Mouse (Mus musculus): ENCODE results near the gene Zbtb16. TPM values are rescaled to one million over a fixed set of nuclear protein-coding genes. Genes with fewer than 3 reads are reported as not detected.
A peak's percentile ranks its signal among the peaks of the same experiment; 100 is the strongest.

Gene Zbtb16
- total RNA-seq, 1 experiment from 2014 or later: 3.3 TPM

- no peak for ATAC-seq (replicated peaks in 1 of 2; ENCODE audit: insufficient read depth in 1 of 2, low FRiP score in 2 of 2, low TSS enrichment in 1 of 2, low read depth in 1 of 2, poor library complexity in 2 of 2, severe bottlenecking in 2 of 2)
Measured at GRCm38 (mm10) chr9:48730446-48730979, 105.5 kb downstream of the Zbtb16 start.

- ATAC-seq (replicated peaks in 1 of 2; ENCODE audit: insufficient read depth in 1 of 2, low FRiP score in 2 of 2, low TSS enrichment in 1 of 2, low read depth in 1 of 2, poor library complexity in 2 of 2, severe bottlenecking in 2 of 2): no peak
Measured at GRCm38 (mm10) chr9:48729471-48729870, 106.6 kb downstream of the Zbtb16 start.

GRCm38 (mm10) chr9:48728731-48729123 lies 107.3 kb downstream of the Zbtb16 start:
- no peak for ATAC-seq (replicated peaks in 1 of 2; ENCODE audit: insufficient read depth in 1 of 2, low FRiP score in 2 of 2, low TSS enrichment in 1 of 2, low read depth in 1 of 2, poor library complexity in 2 of 2, severe bottlenecking in 2 of 2)

GRCm38 (mm10) chr9:48728083-48728730 lies 107.8 kb downstream of the Zbtb16 start:
- ATAC-seq (replicated peaks in 1 of 2; ENCODE audit: insufficient read depth in 1 of 2, low FRiP score in 2 of 2, low TSS enrichment in 1 of 2, low read depth in 1 of 2, poor library complexity in 2 of 2, severe bottlenecking in 2 of 2): no peak

GRCm38 (mm10) chr9:48726341-48726740 lies 109.7 kb downstream of the Zbtb16 start:
- ATAC-seq (replicated peaks in 1 of 2; ENCODE audit: insufficient read depth in 1 of 2, low FRiP score in 2 of 2, low TSS enrichment in 1 of 2, low read depth in 1 of 2, poor library complexity in 2 of 2, severe bottlenecking in 2 of 2): no peak

GRCm38 (mm10) chr9:48725918-48726317 lies 110.1 kb downstream of the Zbtb16 start:
- no peak for ATAC-seq (replicated peaks in 1 of 2; ENCODE audit: insufficient read depth in 1 of 2, low FRiP score in 2 of 2, low TSS enrichment in 1 of 2, low read depth in 1 of 2, poor library complexity in 2 of 2, severe bottlenecking in 2 of 2)

GRCm38 (mm10) chr9:48725161-48725560 lies 110.9 kb downstream of the Zbtb16 start:
- no peak for ATAC-seq (replicated peaks in 1 of 2; ENCODE audit: insufficient read depth in 1 of 2, low FRiP score in 2 of 2, low TSS enrichment in 1 of 2, low read depth in 1 of 2, poor library complexity in 2 of 2, severe bottlenecking in 2 of 2)

- ATAC-seq (replicated peaks in 1 of 2; ENCODE audit: insufficient read depth in 1 of 2, low FRiP score in 2 of 2, low TSS enrichment in 1 of 2, low read depth in 1 of 2, poor library complexity in 2 of 2, severe bottlenecking in 2 of 2): no peak
Measured at GRCm38 (mm10) chr9:48724733-48725132, 111.3 kb downstream of the Zbtb16 start.

GRCm38 (mm10) chr9:48723511-48724304 lies 112.3 kb downstream of the Zbtb16 start:
- ATAC-seq (replicated peaks in 1 of 2; ENCODE audit: insufficient read depth in 1 of 2, low FRiP score in 2 of 2, low TSS enrichment in 1 of 2, low read depth in 1 of 2, poor library complexity in 2 of 2, severe bottlenecking in 2 of 2): peak; percentile 44 to 50

- no peak for ATAC-seq (replicated peaks in 1 of 2; ENCODE audit: insufficient read depth in 1 of 2, low FRiP score in 2 of 2, low TSS enrichment in 1 of 2, low read depth in 1 of 2, poor library complexity in 2 of 2, severe bottlenecking in 2 of 2)
Measured at GRCm38 (mm10) chr9:48723025-48723424, 113.0 kb downstream of the Zbtb16 start.

GRCm38 (mm10) chr9:48722261-48722920 lies 113.6 kb downstream of the Zbtb16 start:
- no peak for ATAC-seq (replicated peaks in 1 of 2; ENCODE audit: insufficient read depth in 1 of 2, low FRiP score in 2 of 2, low TSS enrichment in 1 of 2, low read depth in 1 of 2, poor library complexity in 2 of 2, severe bottlenecking in 2 of 2)

GRCm38 (mm10) chr9:48721655-48722054 lies 114.4 kb downstream of the Zbtb16 start:
- ATAC-seq (replicated peaks in 1 of 2; ENCODE audit: insufficient read depth in 1 of 2, low FRiP score in 2 of 2, low TSS enrichment in 1 of 2, low read depth in 1 of 2, poor library complexity in 2 of 2, severe bottlenecking in 2 of 2): no peak

GRCm38 (mm10) chr9:48721172-48721571 lies 114.8 kb downstream of the Zbtb16 start:
- ATAC-seq (replicated peaks in 1 of 2; ENCODE audit: insufficient read depth in 1 of 2, low FRiP score in 2 of 2, low TSS enrichment in 1 of 2, low read depth in 1 of 2, poor library complexity in 2 of 2, severe bottlenecking in 2 of 2): no peak

- ATAC-seq (replicated peaks in 1 of 2; ENCODE audit: insufficient read depth in 1 of 2, low FRiP score in 2 of 2, low TSS enrichment in 1 of 2, low read depth in 1 of 2, poor library complexity in 2 of 2, severe bottlenecking in 2 of 2): no peak
Measured at GRCm38 (mm10) chr9:48720251-48720963, 115.6 kb downstream of the Zbtb16 start.

GRCm38 (mm10) chr9:48719619-48720018 lies 116.4 kb downstream of the Zbtb16 start:
- no peak for ATAC-seq (replicated peaks in 1 of 2; ENCODE audit: insufficient read depth in 1 of 2, low FRiP score in 2 of 2, low TSS enrichment in 1 of 2, low read depth in 1 of 2, poor library complexity in 2 of 2, severe bottlenecking in 2 of 2)

GRCm38 (mm10) chr9:48716549-48716948 lies 119.5 kb downstream of the Zbtb16 start:
- ATAC-seq (replicated peaks in 1 of 2; ENCODE audit: insufficient read depth in 1 of 2, low FRiP score in 2 of 2, low TSS enrichment in 1 of 2, low read depth in 1 of 2, poor library complexity in 2 of 2, severe bottlenecking in 2 of 2): no peak

- no peak for ATAC-seq (replicated peaks in 1 of 2; ENCODE audit: insufficient read depth in 1 of 2, low FRiP score in 2 of 2, low TSS enrichment in 1 of 2, low read depth in 1 of 2, poor library complexity in 2 of 2, severe bottlenecking in 2 of 2)
Measured at GRCm38 (mm10) chr9:48715042-48715441, 121.0 kb downstream of the Zbtb16 start.
